In genomic region chr5:75990212-75990611, GRCm38 (mm10) we compare ENCODE assay signal across 24 mouse cellular contexts. TPM values are rescaled to one million over a fixed set of nuclear protein-coding genes. Genes with fewer than 3 reads are reported as not detected.
DNase-seq lines count a peak whose midpoint lies in the region; ATAC-seq and TF ChIP-seq lines count a peak whose summit lies in the region.
"Had no signal": no experiment of that assay in that cellular context is flagged by ENCODE, and none has a peak within 500 bp of the region (broad histone marks: within the 10 kb centered on the region; RNA-seq: fewer than 3 reads in every experiment).

No protein-coding gene starts in this region.

- no peaks in the 10 kb centered on the region for H3K9me3 ChIP-seq in heart, embryonic 10.5 days
- no peaks in the 10 kb centered on the region for H3K9me3 ChIP-seq in limb, embryonic 10.5 days (replicated peaks)
- H3K9me3 ChIP-seq: embryonic facial prominence, embryonic 12.5 days; forebrain, embryonic 13.5 days; G1E; hindbrain, embryonic 12.5 days had no signal

- TF ChIP-seq CTCF in Patski (IDR thresholded peaks at IDR 0.05) = no peak

- no peak overlapping the region for H3K27ac ChIP-seq in heart, embryonic 10.5 days
- no peak overlapping the region for H3K27ac ChIP-seq in limb, embryonic 10.5 days
- H3K27ac ChIP-seq: embryonic facial prominence, embryonic 12.5 days; forebrain, embryonic 13.5 days; gastrocnemius, adult 2 months; hindbrain, embryonic 12.5 days had no signal

- H3K4me1 ChIP-seq in heart, embryonic 10.5 days = no peaks in the 10 kb centered on the region
- no peaks in the 10 kb centered on the region for H3K4me1 ChIP-seq in limb, embryonic 10.5 days
- H3K4me1 ChIP-seq: embryonic facial prominence, embryonic 12.5 days; forebrain, embryonic 13.5 days; hindbrain, embryonic 12.5 days had no signal

- POLR2A ChIA-PET in Patski (lab: Charles Lee) = no interaction called here

- no peaks in the 10 kb centered on the region for H3K36me3 ChIP-seq in heart, embryonic 10.5 days
- H3K36me3 ChIP-seq in limb, embryonic 10.5 days = no peaks in the 10 kb centered on the region
- H3K36me3 ChIP-seq: embryonic facial prominence, embryonic 12.5 days; G1E; hindbrain, embryonic 12.5 days had no signal

- no peaks in the 10 kb centered on the region for H3K27me3 ChIP-seq in heart, embryonic 10.5 days (ENCODE audit: insufficient read depth, poor library complexity, severe bottlenecking)
- no peaks in the 10 kb centered on the region for H3K27me3 ChIP-seq in Patski
- H3K27me3 ChIP-seq in limb, embryonic 10.5 days (ENCODE audit: low read depth, poor library complexity, severe bottlenecking) = no peaks in the 10 kb centered on the region
- H3K27me3 ChIP-seq: embryonic facial prominence, embryonic 12.5 days; forebrain, embryonic 13.5 days; hindbrain, embryonic 12.5 days had no signal

- WGBS in heart, embryonic 10.5 days = 76% methylated on average over 8 of the region's 8 CpGs
- WGBS in limb, embryonic 10.5 days = 94% methylated on average over 8 of the region's 8 CpGs

- CTCF ChIA-PET in Patski (lab: Charles Lee) = no interaction called here

- in situ Hi-C loops in Patski (cut with MboI; ENCODE audit: low pct_unique_long_range_greater_than_20kb) = no loop called here

- DNase-seq in heart, adult 11 months = peak; percentile 40
- no peak for DNase-seq in heart, embryonic 10.5 days (ENCODE audit: low spot score)
- DNase-seq in Patski (ENCODE audit: low read depth, low spot score) = peak; percentile 12
- peak; percentile 39 for DNase-seq in fibroblast of lung, adult 2 months (ENCODE audit: low read depth)
- DNase-seq in layer of hippocampus, postnatal 36 days = no peak
- DNase-seq in limb, embryonic 10.5 days (ENCODE audit: low spot score) = no peak
- no peak for DNase-seq in kidney, postnatal 10 days
- DNase-seq: adrenal gland, adult 8-10 months; adrenal gland, postnatal 36 days; cerebellum, adult 11 months; cerebellum, adult 9-10 months; cerebellum, postnatal 25 days; forebrain, postnatal 0 days; gastrocnemius, adult 2 months; gastrocnemius, postnatal 25 days; heart, postnatal 10 days; heart, postnatal 4 days had no signal

- ATAC-seq in Patski = peak; percentile 77
- ATAC-seq: CD4-positive, CD25-positive, alpha-beta regulatory T cell, adult 4 months; forebrain, embryonic 13.5 days; forebrain, postnatal 0 days; hindbrain, embryonic 16.5 days; inflammation-experienced regulatory T-cells, adult 6 months had no signal

- H3K4me3 ChIP-seq in heart, embryonic 10.5 days = no peak overlapping the region
- no peak overlapping the region for H3K4me3 ChIP-seq in limb, embryonic 10.5 days
- H3K4me3 ChIP-seq: embryonic facial prominence, embryonic 12.5 days; forebrain, embryonic 13.5 days; gastrocnemius, adult 2 months; hindbrain, embryonic 12.5 days had no signal

RNA-seq across cellular contexts. Expression of gene Kdr, which starts 12.0 kb away (rescaled TPM):
- 36.7 and 48.1 TPM in 2 replicates for polyA plus RNA-seq in heart, embryonic 10.5 days (2016; fragmentation: Nextera tagmentation; extraction: Ambion mirVana)
- not detected for polyA plus RNA-seq in Patski (2021)
- total RNA-seq in layer of hippocampus, postnatal 36 days (2021) = 1 to 10 TPM; 6.1 to 8.9 TPM
- polyA plus RNA-seq in limb, embryonic 10.5 days (2016; fragmentation: Nextera tagmentation; extraction: Ambion mirVana) = 25.7 and 25.8 TPM in 2 replicates
- polyA plus RNA-seq: G1E had no signal

Comparison
In these comparisons a context has a peak if more than half of its experiments do, and no peak if none do; other contexts are left out.
1. DNase-seq: peak in heart, adult 11 months (single experiment), Patski (single experiment) and fibroblast of lung, adult 2 months (single experiment); none in heart, embryonic 10.5 days (single experiment), layer of hippocampus, postnatal 36 days (0 of 2), limb, embryonic 10.5 days (single experiment) and kidney, postnatal 10 days (single experiment).
2. RNA of gene Kdr, which starts 12.0 kb away (polyA plus RNA-seq): 36.7 to 48.1 TPM in heart, embryonic 10.5 days and 25.7 to 25.8 TPM in limb, embryonic 10.5 days; not detected in Patski (single experiment); every median in the first group is over 10 times any median in the second.